Mouse (Mus musculus) sigmoid colon, adult 10 weeks (tissue): ENCODE data around the gene S100a4. TPM values are rescaled to one million over a fixed set of nuclear protein-coding genes. Genes with fewer than 3 reads are reported as not detected.

ENCODE experiments used
- polyA plus RNA-seq: library from polyadenylated mRNA; stranded (reverse); fragments of 350-450 nt; fragmentation: Illumina TruSeq; extraction: RNeasy Lipid Tissue Mini Kit (QIAGEN cat#74804); gene quantifications from one replicate; pipeline ENCODE4 v1.2.3, GENCODE M21; 2014; ENCODE audit warnings: low read depth, low replicate concordance

The S100a4 gene
- 13.6 TPM for polyA plus RNA-seq

GRCm38 (mm10) chr3:90603623-90604022 is at the start of gene S100a4:
Gene S100a4 (plus strand): TSS chr3:90603771.

GRCm38 (mm10) chr3:90560008-90560628 is 43.5 kb upstream of the S100a4 start, which contains the start of gene S100a3:
Gene S100a3 (plus strand): TSS chr3:90560578.

GRCm38 (mm10) chr3:90589947-90590346 is 13.6 kb upstream of the S100a4 start, which contains the start of gene S100a2:
Gene S100a2 (plus strand): TSS chr3:90590247.

GRCm38 (mm10) chr3:90601486-90602110 is 2.0 kb upstream of the S100a4 start, which contains the start of gene Gm42674:
Gene Gm42674 (plus strand): TSS chr3:90601904.

GRCm38 (mm10) chr3:90608223-90608622 is 4.7 kb downstream of the S100a4 start, which contains the start of gene S100a5:
Gene S100a5 (plus strand): TSS chr3:90608523.

GRCm38 (mm10) chr3:90612728-90613291 is 9.2 kb downstream of the S100a4 start, which contains the start of gene S100a6:
Gene S100a6 (plus strand): TSS chr3:90612882.

GRCm38 (mm10) chr3:90653717-90654116 is 50.1 kb downstream of the S100a4 start, which contains the start of gene S100a7a:
Gene S100a7a (plus strand): TSS chr3:90654017.

Other genes starting within 250 kb of the S100a4 start
- gene Slc27a3, start 213.8 kb upstream of the S100a4 start, polyA plus RNA-seq = not detected
- 19.1 TPM for gene Ints3, start 170.1 kb upstream of the S100a4 start, polyA plus RNA-seq
- gene Npr1, start 137.9 kb upstream of the S100a4 start, polyA plus RNA-seq = 1.4 TPM
- gene Ilf2, start 127.6 kb upstream of the S100a4 start, polyA plus RNA-seq = 48.1 TPM
- 68.4 TPM for gene Snapin, start 112.7 kb upstream of the S100a4 start, polyA plus RNA-seq
- gene Chtop, start 94.3 kb upstream of the S100a4 start, polyA plus RNA-seq = 156 TPM
- 84.9 TPM for gene S100a1, start 89.4 kb upstream of the S100a4 start, polyA plus RNA-seq
- 15.8 TPM for gene S100a13, start 89.3 kb upstream of the S100a4 start, polyA plus RNA-seq
- 53.2 TPM for gene S100a14, start 76.9 kb upstream of the S100a4 start, polyA plus RNA-seq
- 96.5 TPM for gene S100a16, start 66.5 kb upstream of the S100a4 start, polyA plus RNA-seq
- not detected for gene S100a3, start 43.2 kb upstream of the S100a4 start, polyA plus RNA-seq
- not detected for gene S100a2, start 13.5 kb upstream of the S100a4 start, polyA plus RNA-seq
- gene Gm42674, start 1.9 kb upstream of the S100a4 start, polyA plus RNA-seq = not detected
- not detected for gene S100a5, start 4.8 kb downstream of the S100a4 start, polyA plus RNA-seq
- gene S100a6, start 9.1 kb downstream of the S100a4 start, polyA plus RNA-seq = 583 TPM
- 1.8 TPM for gene S100a7a, start 50.2 kb downstream of the S100a4 start, polyA plus RNA-seq
- 9.0 TPM for gene S100a8, start 65.2 kb downstream of the S100a4 start, polyA plus RNA-seq
- 2.4 TPM for gene S100a9, start 92.0 kb downstream of the S100a4 start, polyA plus RNA-seq
- not detected for gene Pglyrp4, start 123.1 kb downstream of the S100a4 start, polyA plus RNA-seq
- not detected for gene Gm5849, start 174.1 kb downstream of the S100a4 start, polyA plus RNA-seq